Mouse (Mus musculus) brain, embryonic 14.5 days (tissue): ENCODE data around the gene Emc6.

Source experiments
- CTCF ChIP-seq: fragments of 200-500 bp; IDR thresholded peaks from 2 replicates; pipeline ENCODE4 v1.5.1; 2012; ENCODE audit warnings: inconsistent platforms, mild to moderate bottlenecking, moderate library complexity, borderline replicate concordance; ENCODE audit not compliant: insufficient read depth, insufficient read length; ENCODE audit errors: extremely low read depth
- POLR2A ChIP-seq: fragments of 200-500 bp; IDR thresholded peaks from 2 replicates; pipeline ENCODE4 v1.6.1; 2012; ENCODE audit warnings: mild to moderate bottlenecking, inconsistent platforms, borderline replicate concordance; ENCODE audit not compliant: poor library complexity, insufficient read depth, insufficient read length, severe bottlenecking; ENCODE audit errors: extremely low read depth

- TF ChIP-seq CTCF: no peak
- TF ChIP-seq POLR2A: no peak
These were observed 10.4 kb upstream of the Emc6 start for GRCm38 (mm10) chr11:73187231-73187630.
